Mouse (Mus musculus) right cerebral cortex, postnatal 36 days (tissue): ENCODE measurements around the gene Abca4.
"Not testable (repeated sequence)": the region's sequence is repeated elsewhere in the genome, so short reads cannot be mapped to it uniquely, and the experiment has no call there.

Experiments
- DNase-seq, 2 experiments: peaks; one replicate each; pipeline ENCODE4 v3.0.0; 2022; ENCODE audit warnings: low spot score in 2 of 2, mixed read lengths in 1 of 2

Gene Abca4

GRCm38 (mm10) chr3:122210846-122211245, 166.6 kb downstream of the Abca4 start:
- DNase-seq: no peak

- no peak for DNase-seq
These were observed 167.3 kb downstream of the Abca4 start for GRCm38 (mm10) chr3:122211446-122212125.

- no peak for DNase-seq
These were observed 177.2 kb downstream of the Abca4 start for GRCm38 (mm10) chr3:122221240-122222036.

GRCm38 (mm10) chr3:122226972-122227371, 182.7 kb downstream of the Abca4 start:
- not testable (repeated sequence) for DNase-seq
